Mouse (Mus musculus) neural tube, embryonic 13.5 days (tissue): ENCODE results near the gene Itgb8. TPM values are rescaled to one million over a fixed set of nuclear protein-coding genes. Genes with fewer than 3 reads are reported as not detected.

Source experiments
- ATAC-seq: fragments of 200-750 bp; cut with Nextera tagmentation; 2 replicates; pipeline ENCODE4 v1.8.0; 2017; ENCODE audit warnings: low read depth, mild to moderate bottlenecking, moderate TSS enrichment, moderate library complexity
- H3K27ac ChIP-seq: fragments of 300-500 bp; sonication (generic); replicated peaks from 2 replicates; pipeline ENCODE4 v1.5.1; 2015; ENCODE audit warnings: moderate library complexity, mild to moderate bottlenecking, inconsistent platforms
- H3K27me3 ChIP-seq: fragments of 300-500 bp; sonication (generic); 2 replicates; pipeline ENCODE4 v1.6.1; 2015; ENCODE audit warnings: mild to moderate bottlenecking, inconsistent platforms
- H3K36me3 ChIP-seq: fragments of 300-500 bp; sonication (generic); 2 replicates; pipeline ENCODE4 v1.6.1; 2015; ENCODE audit warnings: mild to moderate bottlenecking, inconsistent platforms
- H3K4me1 ChIP-seq: fragments of 300-500 bp; sonication (generic); replicated peaks from 2 replicates; pipeline ENCODE4 v1.6.1; 2015; ENCODE audit warnings: inconsistent platforms
- H3K4me2 ChIP-seq: fragments of 300-500 bp; sonication (generic); 2 replicates; pipeline ENCODE4 v1.6.1; 2015; ENCODE audit warnings: inconsistent platforms, mild to moderate bottlenecking, moderate library complexity
- H3K4me3 ChIP-seq: fragments of 300-500 bp; sonication (generic); 2 replicates; pipeline ENCODE4 v1.5.1; 2015; ENCODE audit warnings: mild to moderate bottlenecking, inconsistent platforms
- H3K9ac ChIP-seq: fragments of 300-500 bp; sonication (generic); 2 replicates; pipeline ENCODE4 v1.6.1; 2015; ENCODE audit warnings: moderate library complexity, mild to moderate bottlenecking, inconsistent platforms
- H3K9me3 ChIP-seq: fragments of 300-500 bp; sonication (generic); 2 replicates; pipeline ENCODE4 v1.6.1; 2016; ENCODE audit warnings: inconsistent platforms
- WGBS: fragments of 180-500 bp; shearing (Covaris S2); methylation state at CpG from one replicate; pipeline ENCODE4 v1.1.7; 2015; 5-methylcytosine and 5-hydroxymethylcytosine counted together
- polyA plus RNA-seq: library from polyadenylated mRNA; unstranded; fragments of >200 nt; fragmentation: Nextera tagmentation; extraction: Ambion mirVana; gene quantifications from 2 replicates; pipeline ENCODE4 v1.2.1, GENCODE M21; 2015

Gene Itgb8
- polyA plus RNA-seq, 1 experiment from 2014 or later, result 8.2 TPM

DNA sequence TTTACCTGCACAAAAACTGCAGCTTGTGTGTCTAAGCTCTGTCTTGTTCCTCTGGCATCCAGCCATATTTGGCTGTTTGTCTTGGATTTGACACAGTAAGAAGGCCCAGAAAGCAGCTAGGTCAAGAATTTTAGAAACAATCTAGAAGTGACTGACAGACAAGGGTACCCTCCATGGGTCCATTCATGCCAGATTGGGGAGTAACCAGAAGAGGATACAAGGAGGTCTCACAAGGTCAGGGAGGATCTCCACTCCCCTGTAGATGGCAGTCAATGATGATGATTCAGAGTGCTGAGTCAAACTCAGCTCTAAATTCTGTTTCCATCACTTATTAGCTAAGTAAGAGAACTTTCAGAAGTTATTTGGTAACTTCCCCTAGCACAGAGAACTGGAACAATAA, 8.2 kb downstream of the Itgb8 start:
- no peaks in the 10 kb centered on the region for H3K36me3 ChIP-seq
- no peaks in the 10 kb centered on the region for H3K27me3 ChIP-seq
- H3K4me1 ChIP-seq, result peaks cover 30% of the 10 kb centered on the region
- H3K27ac ChIP-seq, result no peak overlapping the region
- no peak overlapping the region for H3K4me3 ChIP-seq
- H3K9me3 ChIP-seq, result no peaks in the 10 kb centered on the region
- H3K4me2 ChIP-seq, result no peak overlapping the region
- ATAC-seq, result no peak
- H3K9ac ChIP-seq, result no peak overlapping the region

DNA sequence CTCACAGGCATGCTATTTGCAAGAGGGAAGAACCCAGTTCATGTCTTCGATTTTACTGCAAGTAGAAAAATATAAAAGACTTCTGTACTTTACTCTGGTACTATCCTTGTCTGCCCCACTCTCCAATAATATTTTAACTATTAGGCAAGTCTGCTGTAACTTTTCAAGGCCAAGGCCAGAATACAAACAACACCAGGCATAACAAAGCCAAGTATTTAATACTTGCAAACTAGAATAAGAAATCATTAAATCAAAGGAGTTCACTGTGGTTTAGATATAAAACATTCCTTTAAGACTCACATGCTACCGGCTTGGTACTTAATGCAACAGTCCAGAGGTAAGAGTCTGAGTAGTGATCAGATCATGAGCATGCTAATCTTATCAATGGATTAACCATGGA, 9.0 kb downstream of the Itgb8 start:
- H3K9me3 ChIP-seq, result no peaks in the 10 kb centered on the region
- 91% methylated on average over 2 of the region's 2 CpGs for WGBS
- ATAC-seq, result no peak
- no peak overlapping the region for H3K4me3 ChIP-seq
- H3K36me3 ChIP-seq, result no peaks in the 10 kb centered on the region
- no peak overlapping the region for H3K27ac ChIP-seq
- no peak overlapping the region for H3K4me2 ChIP-seq
- H3K9ac ChIP-seq, result no peak overlapping the region
- no peaks in the 10 kb centered on the region for H3K27me3 ChIP-seq
- peaks cover 25% of the 10 kb centered on the region for H3K4me1 ChIP-seq

DNA sequence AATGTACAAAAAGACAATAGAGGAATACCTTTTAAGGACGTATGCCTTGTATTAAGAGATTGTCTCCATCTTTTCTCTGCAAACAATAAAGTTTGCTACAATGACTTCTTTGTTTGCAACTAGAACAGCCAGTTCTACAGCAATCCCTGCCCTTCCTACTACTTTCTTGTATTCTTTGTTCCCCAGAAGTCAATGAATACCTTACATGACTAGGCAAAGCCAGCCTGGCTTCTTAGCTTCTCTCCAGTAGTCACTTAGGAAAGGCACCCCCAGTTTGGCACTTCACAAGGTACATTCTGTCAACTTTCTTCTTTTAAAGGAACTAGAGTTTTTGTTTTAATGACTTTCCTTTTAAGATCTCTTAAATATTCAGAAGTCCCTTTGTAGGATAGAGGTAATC, 10.7 kb downstream of the Itgb8 start:
- Histone ChIP-seq H3K9ac (no peak overlapping the region), H3K27ac (no peak overlapping the region), H3K4me1 (peaks cover 16% of the 10 kb centered on the region), H3K27me3 (no peaks in the 10 kb centered on the region), H3K36me3 (no peaks in the 10 kb centered on the region), H3K4me2 (no peak overlapping the region), H3K9me3 (no peaks in the 10 kb centered on the region), H3K4me3 (no peak overlapping the region)
- no peak for ATAC-seq
- 46% methylated on average over 1 of the region's 1 CpGs for WGBS

DNA sequence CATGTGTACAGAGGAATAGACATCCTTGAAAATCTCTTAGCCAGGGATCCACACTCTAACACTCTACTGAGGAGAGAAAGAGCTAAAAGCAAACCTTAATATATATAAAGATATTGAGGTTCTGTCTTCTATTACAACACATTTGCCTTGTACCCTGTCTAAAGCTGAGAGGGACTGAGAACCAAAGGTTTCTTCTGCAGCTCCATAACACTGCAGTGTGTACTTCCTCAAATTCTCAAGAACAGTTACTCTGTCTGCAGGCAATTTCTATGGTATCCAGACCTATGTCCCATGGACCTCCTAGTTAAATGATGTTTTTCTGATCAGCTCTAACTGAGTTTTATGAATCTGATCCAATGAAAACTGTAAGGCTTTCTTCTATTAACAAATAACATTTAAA, 13.9 kb downstream of the Itgb8 start:
- Histone ChIP-seq H3K9ac (no peak overlapping the region), H3K27ac (no peak overlapping the region), H3K27me3 (no peaks in the 10 kb centered on the region), H3K4me1 (no peaks in the 10 kb centered on the region), H3K4me3 (no peak overlapping the region), H3K36me3 (no peaks in the 10 kb centered on the region), H3K4me2 (no peak overlapping the region), H3K9me3 (no peaks in the 10 kb centered on the region)
- no peak for ATAC-seq

DNA sequence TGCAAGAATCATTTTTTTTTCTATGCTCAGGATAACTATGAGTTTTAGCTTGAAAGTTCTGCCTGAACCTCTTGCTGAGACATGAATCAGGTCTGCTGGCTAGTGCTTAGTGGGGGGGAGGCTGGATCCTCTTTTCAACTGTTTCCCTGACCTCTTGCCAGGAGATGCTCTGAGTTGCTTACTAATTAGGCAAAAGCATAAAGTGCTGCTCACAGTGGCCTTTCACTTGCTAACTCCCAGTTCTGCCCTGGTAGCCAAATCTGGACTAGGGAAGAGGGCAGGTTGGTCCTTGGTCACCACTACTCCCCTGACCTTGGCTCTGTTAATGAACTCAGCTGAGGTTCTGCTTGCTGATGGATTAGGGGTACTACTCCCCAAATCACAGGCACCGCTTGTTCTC, 19.2 kb downstream of the Itgb8 start:
- Histone ChIP-seq H3K9me3 (no peaks in the 10 kb centered on the region), H3K9ac (no peak overlapping the region), H3K4me2 (no peak overlapping the region), H3K27me3 (no peaks in the 10 kb centered on the region), H3K27ac (no peak overlapping the region), H3K4me1 (0 out of 2 replicates have a peak, but pooled peaks cover 6% of the 10 kb centered on the region), H3K36me3 (no peaks in the 10 kb centered on the region), H3K4me3 (no peak overlapping the region)
- 81% methylated on average over 1 of the region's 1 CpGs for WGBS
- ATAC-seq, result peak; percentile 36; the same call in 1 of the 2 replicates

DNA sequence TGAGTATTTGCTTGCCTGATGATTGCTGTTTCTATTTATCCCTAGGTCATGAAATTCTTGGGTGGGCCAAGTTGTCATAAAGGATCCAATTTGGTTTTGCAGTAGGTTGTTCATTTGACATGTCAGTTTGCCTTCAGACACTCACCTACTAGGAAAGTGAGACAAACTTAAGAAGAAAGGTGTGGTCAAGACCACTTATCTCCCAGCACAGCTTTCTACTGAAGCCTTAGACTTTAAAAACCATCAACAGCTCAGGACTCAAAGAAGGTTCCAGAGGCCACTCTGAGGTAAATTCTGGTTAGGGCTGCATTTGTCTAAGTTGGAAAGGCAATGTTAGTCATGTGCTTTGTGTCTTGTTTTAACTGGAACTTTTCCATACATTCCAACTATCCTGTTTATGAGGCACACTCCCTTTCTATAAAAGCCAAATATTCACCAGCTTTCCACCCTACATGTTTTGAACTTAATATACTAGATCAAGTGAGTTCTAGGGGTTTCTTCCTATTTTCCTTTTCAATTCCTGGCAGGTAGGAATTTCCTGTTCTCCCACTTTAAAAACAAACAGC, 20.8 kb downstream of the Itgb8 start:
- ATAC-seq, result no peak
- Histone ChIP-seq H3K27ac (no peak overlapping the region), H3K4me3 (no peak overlapping the region), H3K27me3 (no peaks in the 10 kb centered on the region), H3K36me3 (no peaks in the 10 kb centered on the region), H3K4me2 (no peak overlapping the region), H3K4me1 (0 out of 2 replicates have a peak, but pooled peaks cover 6% of the 10 kb centered on the region), H3K9ac (no peak overlapping the region), H3K9me3 (no peaks in the 10 kb centered on the region)

DNA sequence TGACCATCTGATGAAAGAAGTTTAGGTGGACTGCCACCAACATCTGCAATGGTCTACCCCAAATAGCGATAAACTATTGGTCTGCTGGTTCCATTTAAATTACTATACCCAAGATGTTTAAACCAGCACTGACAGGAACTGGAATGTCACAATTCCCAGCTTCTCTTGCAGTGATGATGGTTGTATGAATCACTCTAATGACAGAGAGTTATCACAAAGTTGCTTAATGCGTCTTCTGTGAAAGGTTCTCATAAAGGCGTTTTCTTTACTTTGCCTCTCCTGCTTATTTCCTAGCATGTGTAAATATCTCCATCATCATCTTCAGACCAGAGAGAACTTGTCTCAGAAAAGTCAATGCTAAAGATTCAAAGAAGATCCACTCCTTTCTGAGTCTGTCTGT, 23.4 kb downstream of the Itgb8 start:
- Histone ChIP-seq H3K27ac (no peak overlapping the region), H3K36me3 (no peaks in the 10 kb centered on the region), H3K4me1 (0 out of 2 replicates have a peak, but pooled peaks cover 6% of the 10 kb centered on the region), H3K4me3 (no peak overlapping the region), H3K4me2 (no peak overlapping the region), H3K27me3 (no peaks in the 10 kb centered on the region), H3K9ac (no peak overlapping the region), H3K9me3 (no peaks in the 10 kb centered on the region)
- ATAC-seq, result no peak
- WGBS, result 97% methylated on average over 3 of the region's 3 CpGs

DNA sequence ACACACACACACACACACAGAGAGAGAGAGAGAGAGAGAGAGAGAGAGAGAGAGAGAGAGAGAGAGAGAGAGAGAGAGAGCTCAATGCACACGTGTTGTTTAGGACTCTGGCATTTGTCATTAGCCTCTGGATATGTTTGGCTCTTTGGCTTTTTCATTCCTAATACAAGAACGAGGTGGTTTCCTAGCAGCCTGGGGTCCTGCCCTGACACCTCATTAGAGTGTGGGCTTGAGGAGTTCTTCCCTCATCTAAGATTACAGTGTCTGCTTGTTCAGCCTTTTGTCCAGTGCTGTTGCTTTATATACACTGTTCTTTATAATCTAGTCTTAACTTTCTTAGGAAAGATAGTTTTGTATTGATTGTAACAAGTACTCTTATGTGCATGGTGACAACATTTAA, 27.1 kb downstream of the Itgb8 start:
- ATAC-seq, result no peak
- WGBS, result 49% methylated on average over 2 of the region's 2 CpGs
- Histone ChIP-seq H3K36me3 (no peaks in the 10 kb centered on the region), H3K9me3 (no peaks in the 10 kb centered on the region), H3K4me2 (no peak overlapping the region), H3K4me3 (no peak overlapping the region), H3K27ac (no peak overlapping the region), H3K9ac (no peak overlapping the region), H3K27me3 (no peaks in the 10 kb centered on the region), H3K4me1 (peaks cover 6% of the 10 kb centered on the region)

DNA sequence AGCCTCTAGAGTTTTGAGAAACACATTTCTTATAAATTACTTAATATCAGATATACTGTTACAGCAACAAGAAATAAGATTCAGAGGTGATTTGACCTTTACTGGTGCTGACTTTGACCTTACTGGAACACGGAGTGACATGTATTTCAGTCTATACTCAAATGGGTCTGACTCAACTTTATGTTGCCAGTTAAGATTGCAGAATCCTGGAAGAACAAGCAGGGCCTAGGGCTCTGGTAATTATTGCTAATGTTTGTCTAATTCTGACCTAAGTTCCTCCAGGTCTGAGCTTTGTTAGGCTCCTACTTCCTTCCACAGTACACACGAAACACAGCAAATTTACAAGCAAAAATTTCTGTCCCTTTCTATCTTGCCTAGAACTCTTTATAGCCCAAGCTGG, 28.0 kb downstream of the Itgb8 start:
- no peak overlapping the region for H3K4me3 ChIP-seq
- H3K4me2 ChIP-seq, result no peak overlapping the region
- WGBS, result 86% methylated on average over 2 of the region's 2 CpGs
- no peak overlapping the region for H3K27ac ChIP-seq
- ATAC-seq, result no peak
- peaks cover 6% of the 10 kb centered on the region for H3K4me1 ChIP-seq
- H3K9me3 ChIP-seq, result no peaks in the 10 kb centered on the region
- no peaks in the 10 kb centered on the region for H3K36me3 ChIP-seq
- H3K9ac ChIP-seq, result no peak overlapping the region
- no peaks in the 10 kb centered on the region for H3K27me3 ChIP-seq

DNA sequence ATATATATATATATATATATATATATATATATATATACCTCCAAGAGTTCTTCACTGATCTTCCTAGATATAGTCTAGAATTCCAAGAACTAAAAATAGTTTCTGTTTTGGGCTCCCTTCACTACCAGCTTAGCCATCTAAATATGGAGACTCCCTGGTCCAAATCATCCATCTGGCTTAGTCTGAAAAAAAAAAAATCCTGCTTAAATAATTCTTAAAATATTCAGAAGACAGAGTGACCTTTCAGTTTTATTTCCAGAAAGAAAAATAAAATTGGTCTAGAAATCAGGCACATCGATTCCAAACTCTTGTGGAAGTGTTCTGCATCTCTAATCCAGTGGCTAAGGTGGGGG, 28.6 kb downstream of the Itgb8 start:
- 95% methylated on average over 1 of the region's 1 CpGs for WGBS
- no peak overlapping the region for H3K27ac ChIP-seq
- H3K4me2 ChIP-seq, result no peak overlapping the region
- H3K27me3 ChIP-seq, result no peaks in the 10 kb centered on the region
- H3K36me3 ChIP-seq, result no peaks in the 10 kb centered on the region
- no peak overlapping the region for H3K4me3 ChIP-seq
- ATAC-seq, result no peak
- H3K9me3 ChIP-seq, result no peaks in the 10 kb centered on the region
- H3K4me1 ChIP-seq, result peaks cover 6% of the 10 kb centered on the region
- no peak overlapping the region for H3K9ac ChIP-seq

DNA sequence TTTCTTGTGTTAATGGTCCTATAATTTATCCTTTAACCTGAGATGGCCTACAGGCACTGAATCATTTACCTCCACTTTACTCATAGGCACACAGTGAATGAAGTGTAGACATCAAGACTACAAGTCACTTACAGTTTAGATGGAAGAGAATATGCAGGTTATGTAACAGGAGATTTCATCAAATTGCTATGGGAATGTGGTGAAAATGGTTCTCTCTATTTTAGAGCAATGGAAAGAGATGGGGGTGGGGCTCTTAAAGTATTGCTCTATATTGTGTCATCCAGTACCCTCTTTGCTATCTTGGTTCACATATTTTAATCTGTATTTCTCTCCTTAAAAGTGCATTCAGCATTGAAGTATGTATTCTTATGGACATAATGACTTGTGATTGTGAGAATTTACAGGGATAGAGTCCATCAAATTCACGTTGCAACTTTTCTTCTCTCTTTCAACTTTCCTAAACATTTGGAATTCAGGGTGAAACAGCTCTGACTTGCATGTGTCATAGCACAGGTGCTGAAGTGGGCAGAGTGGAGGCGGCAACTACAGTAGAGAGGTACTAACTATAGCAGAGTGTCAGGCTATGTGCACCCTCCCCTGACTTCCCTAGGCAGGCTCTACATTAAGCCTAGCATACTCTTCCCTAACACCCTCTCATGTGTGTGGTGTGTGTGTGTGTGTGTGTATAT, 29.1 kb downstream of the Itgb8 start:
- H3K27ac ChIP-seq, result no peak overlapping the region
- H3K4me2 ChIP-seq, result no peak overlapping the region
- no peaks in the 10 kb centered on the region for H3K36me3 ChIP-seq
- no peak overlapping the region for H3K9ac ChIP-seq
- H3K9me3 ChIP-seq, result no peaks in the 10 kb centered on the region
- WGBS, result 94% methylated on average over 2 of the region's 2 CpGs
- no peak for ATAC-seq
- no peak overlapping the region for H3K4me3 ChIP-seq
- no peaks in the 10 kb centered on the region for H3K27me3 ChIP-seq
- peaks cover 6% of the 10 kb centered on the region for H3K4me1 ChIP-seq

DNA sequence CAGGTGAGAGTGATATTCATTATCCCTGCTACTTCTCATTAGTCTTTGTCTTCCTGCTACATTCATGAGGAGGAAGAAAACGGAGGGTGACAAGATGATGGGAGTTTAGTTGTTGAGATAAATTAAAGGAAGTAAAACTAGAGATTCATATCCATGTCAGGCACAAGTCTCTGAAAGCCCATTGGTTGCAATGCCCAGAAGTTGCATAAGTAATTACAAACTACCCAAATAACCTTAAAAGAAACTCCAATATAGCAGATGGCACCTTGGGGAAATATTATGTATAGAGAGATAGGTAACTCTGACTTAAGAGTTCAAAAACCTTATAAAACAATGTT, 31.2 kb downstream of the Itgb8 start:
- no peak overlapping the region for H3K4me2 ChIP-seq
- no peak overlapping the region for H3K9ac ChIP-seq
- H3K36me3 ChIP-seq, result no peaks in the 10 kb centered on the region
- no peak overlapping the region for H3K4me3 ChIP-seq
- no peaks in the 10 kb centered on the region for H3K9me3 ChIP-seq
- no peak for ATAC-seq
- H3K4me1 ChIP-seq, result peaks cover 6% of the 10 kb centered on the region
- WGBS, result 77% methylated on average over 1 of the region's 1 CpGs
- H3K27ac ChIP-seq, result no peak overlapping the region
- H3K27me3 ChIP-seq, result no peaks in the 10 kb centered on the region

DNA sequence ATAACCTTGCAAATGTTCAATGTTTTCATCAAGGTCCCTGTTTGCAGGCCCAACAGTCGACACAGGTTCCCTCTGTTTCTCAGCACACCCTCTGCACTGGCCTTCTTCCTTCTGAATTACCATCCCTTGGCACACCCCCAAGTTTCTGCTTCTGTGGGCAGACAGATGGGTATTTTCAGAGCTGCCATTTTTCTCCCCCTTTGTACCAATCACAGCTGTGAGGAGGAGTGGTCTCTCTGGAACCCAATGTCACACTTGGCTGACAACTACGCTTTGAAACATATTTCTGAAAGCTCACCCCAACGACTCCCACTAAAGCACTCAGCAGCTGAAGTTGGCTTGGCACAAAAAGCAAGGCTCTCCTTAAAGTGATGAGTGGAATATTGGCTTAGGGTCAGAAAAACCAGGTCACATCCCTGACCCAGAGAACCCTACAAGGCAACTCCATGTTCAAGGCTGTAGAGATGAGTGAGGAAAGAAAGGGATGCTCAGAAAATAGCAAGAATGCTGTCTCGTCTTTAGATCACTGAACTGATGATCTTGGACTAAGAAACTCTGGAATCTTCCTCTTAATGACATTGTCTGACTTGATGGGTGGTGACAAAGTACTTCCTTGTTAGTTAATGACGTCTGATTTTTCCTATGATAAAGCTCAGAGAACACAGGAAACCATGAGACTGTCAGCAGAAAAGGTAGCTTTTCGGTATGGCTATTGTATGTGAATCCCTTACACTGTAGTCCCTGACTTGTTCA, 31.7 kb downstream of the Itgb8 start:
- H3K9ac ChIP-seq, result no peak overlapping the region
- H3K4me3 ChIP-seq, result no peak overlapping the region
- H3K9me3 ChIP-seq, result no peaks in the 10 kb centered on the region
- H3K4me2 ChIP-seq, result no peak overlapping the region
- peaks cover 6% of the 10 kb centered on the region for H3K4me1 ChIP-seq
- ATAC-seq, result peak; percentile 89
- 64% methylated on average over 6 of the region's 6 CpGs for WGBS
- H3K27me3 ChIP-seq, result no peaks in the 10 kb centered on the region
- no peaks in the 10 kb centered on the region for H3K36me3 ChIP-seq
- H3K27ac ChIP-seq, result no peak overlapping the region
